Mouse (Mus musculus) limb, embryonic 14.5 days (tissue): ENCODE measurements around the gene Armt1. TPM values are rescaled to one million over a fixed set of nuclear protein-coding genes. Genes with fewer than 3 reads are reported as not detected.

Experiments used
- ATAC-seq: fragments of 200-750 bp; cut with Nextera tagmentation; 2 replicates; pipeline ENCODE4 v1.8.0; 2017; ENCODE audit warnings: low read depth, moderate number of reproducible peaks, moderate TSS enrichment; ENCODE audit not compliant: low FRiP score
- DNase-seq: peaks from one replicate; pipeline ENCODE4 v3.0.0-alpha.2; 2015; ENCODE audit warnings: low spot score
- H3K27ac ChIP-seq: fragments of 300-500 bp; sonication (generic); replicated peaks from 2 replicates; pipeline ENCODE4 v1.5.1; 2014; ENCODE audit warnings: low read depth, mild to moderate bottlenecking, low read length, moderate library complexity, mixed read lengths
- H3K27me3 ChIP-seq: fragments of 300-500 bp; sonication (generic); 2 replicates; pipeline ENCODE4 v1.6.1; 2014; ENCODE audit warnings: low read length, mixed read lengths; ENCODE audit not compliant: control insufficient read depth, insufficient read depth
- H3K36me3 ChIP-seq: fragments of 300-500 bp; sonication (generic); 2 replicates; pipeline ENCODE4 v1.6.1; 2014; ENCODE audit warnings: mild to moderate bottlenecking, low read length, moderate library complexity, mixed read lengths; ENCODE audit not compliant: control insufficient read depth, insufficient read depth
- H3K4me1 ChIP-seq: fragments of 300-500 bp; sonication (generic); 2 replicates; pipeline ENCODE4 v1.6.1; 2014; ENCODE audit warnings: antibody characterized with exemption, low read length, mixed read lengths; ENCODE audit not compliant: control insufficient read depth, insufficient read depth
- H3K4me2 ChIP-seq: fragments of 300-500 bp; sonication (generic); replicated peaks from 2 replicates; pipeline ENCODE4 v1.6.1; 2014; ENCODE audit warnings: low read depth, mild to moderate bottlenecking, low read length, moderate library complexity; ENCODE audit not compliant: severe bottlenecking
- H3K4me3 ChIP-seq: fragments of 300-500 bp; sonication (generic); replicated peaks from 2 replicates; pipeline ENCODE4 v1.5.1; 2014; ENCODE audit warnings: low read length
- H3K9ac ChIP-seq: fragments of 300-500 bp; sonication (generic); 2 replicates; pipeline ENCODE4 v1.6.1; 2014; ENCODE audit warnings: mild to moderate bottlenecking, low read depth, low read length, moderate library complexity; ENCODE audit not compliant: severe bottlenecking
- H3K9me3 ChIP-seq: fragments of 300-500 bp; sonication (generic); 2 replicates; pipeline ENCODE4 v1.6.1; 2016; ENCODE audit warnings: low read length; ENCODE audit not compliant: control insufficient read depth
- POLR2A ChIP-seq: fragments of 200-500 bp; IDR thresholded peaks from 2 replicates; pipeline ENCODE4 v1.8.0; 2012; ENCODE audit warnings: inconsistent platforms, mild to moderate bottlenecking, moderate library complexity, borderline replicate concordance; ENCODE audit not compliant: insufficient read depth, insufficient read length; ENCODE audit errors: extremely low read depth
- WGBS: fragments of 180-500 bp; shearing (Covaris S2); extraction: QIAGEN DNeasy Blood & Tissue Kit; methylation state at CpG from one replicate; pipeline ENCODE4 v1.1.7; 2014; 5-methylcytosine and 5-hydroxymethylcytosine counted together
- polyA plus RNA-seq, 2 experiments: library from polyadenylated mRNA; depleted of rRNA in 1 of 2; stranded (reverse) in 1 of 2; unstranded in 1 of 2; fragments of >200 nt; fragmentation: Nextera tagmentation in 1 of 2; extraction: Ambion mirVana in 1 of 2; gene quantifications; 2 replicates each; pipeline versions ENCODE4 v1.2.1 to v1.2.3; 2012 to 2014

Armt1 gene
- polyA plus RNA-seq, 2 experiments: 17.3 to 22.0 TPM

DNA sequence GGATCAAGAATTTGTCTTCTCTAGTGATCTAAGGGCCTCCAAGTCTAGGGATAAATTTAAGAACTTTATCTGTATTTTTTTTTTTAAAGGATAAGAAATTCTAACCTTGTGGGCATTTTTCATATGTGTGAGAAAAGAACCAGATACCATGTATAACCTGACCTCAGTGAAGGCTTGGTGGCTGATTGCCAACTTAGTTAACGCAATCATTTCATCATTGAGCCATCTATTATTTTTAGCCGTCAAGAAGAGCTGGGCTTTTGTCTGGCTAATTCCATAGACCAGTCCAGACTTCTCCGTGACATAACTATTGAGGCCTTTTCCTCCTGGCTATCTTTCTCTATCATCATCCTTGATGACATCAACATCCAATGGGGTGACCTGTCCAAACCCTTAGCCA, 43.2 kb downstream of the Armt1 start:
- TF ChIP-seq POLR2A: no peak
- WGBS: 90% methylated on average over 3 of the region's 3 CpGs
- H3K36me3 ChIP-seq: no peaks in the 10 kb centered on the region
- H3K27ac ChIP-seq: no peak overlapping the region
- no peaks in the 10 kb centered on the region for H3K9me3 ChIP-seq
- H3K9ac ChIP-seq: no peak overlapping the region
- no peak overlapping the region for H3K4me2 ChIP-seq
- ATAC-seq (no peak), DNase-seq (no peak)
- no peaks in the 10 kb centered on the region for H3K27me3 ChIP-seq
- H3K4me1 ChIP-seq: no peaks in the 10 kb centered on the region
- no peak overlapping the region for H3K4me3 ChIP-seq

DNA sequence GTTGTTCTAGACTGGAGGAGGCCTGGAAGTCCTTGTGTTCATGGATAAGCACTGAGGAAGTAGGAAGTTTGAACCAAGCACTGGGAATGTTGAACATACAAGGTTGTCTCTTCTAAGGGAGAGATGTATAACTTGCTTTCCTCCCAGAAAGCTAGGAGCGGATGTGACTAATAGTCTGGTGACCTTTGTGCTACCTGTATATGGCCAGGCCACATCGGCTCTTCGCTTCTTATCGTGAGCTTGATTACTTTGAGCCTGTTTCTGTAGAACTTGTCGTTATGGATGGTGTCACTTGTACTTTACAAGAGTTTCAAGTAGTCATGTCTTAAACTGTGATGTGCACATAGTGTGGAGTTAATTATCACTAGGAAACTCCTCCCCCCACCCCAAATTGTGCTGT, 44.3 kb downstream of the Armt1 start:
- WGBS: 85% methylated on average over 5 of the region's 5 CpGs
- Histone ChIP-seq H3K9me3 (no peaks in the 10 kb centered on the region), H3K27me3 (no peaks in the 10 kb centered on the region), H3K4me2 (no peak overlapping the region), H3K27ac (no peak overlapping the region), H3K4me1 (no peaks in the 10 kb centered on the region), H3K36me3 (no peaks in the 10 kb centered on the region), H3K4me3 (no peak overlapping the region), H3K9ac (no peak overlapping the region)
- no peak for TF ChIP-seq POLR2A
- DNase-seq (no peak), ATAC-seq (no peak)

DNA sequence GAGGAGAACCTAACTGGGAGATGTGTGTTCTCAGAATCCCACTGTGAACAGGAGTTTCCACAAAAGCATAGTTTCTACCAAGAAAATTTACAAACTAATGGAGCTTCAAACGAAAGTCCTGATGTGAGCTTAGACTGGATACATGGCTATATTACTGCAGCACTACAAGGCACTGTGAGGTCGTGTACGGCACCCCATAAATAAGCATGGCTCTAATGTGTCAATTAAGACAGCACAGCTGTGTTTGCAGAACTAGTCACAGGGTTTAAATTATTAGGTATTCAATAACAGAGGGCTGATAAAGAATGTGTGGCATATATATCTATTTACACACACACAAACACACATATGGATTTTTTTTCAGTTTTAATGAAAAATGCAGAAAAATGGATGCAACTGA, 48.7 kb downstream of the Armt1 start:
- no peak for TF ChIP-seq POLR2A
- Histone ChIP-seq H3K9ac (no peak overlapping the region), H3K27ac (no peak overlapping the region), H3K4me2 (no peak overlapping the region), H3K4me1 (no peaks in the 10 kb centered on the region), H3K4me3 (no peak overlapping the region), H3K27me3 (no peaks in the 10 kb centered on the region), H3K36me3 (no peaks in the 10 kb centered on the region), H3K9me3 (no peaks in the 10 kb centered on the region)
- DNase-seq (no peak), ATAC-seq (no peak)
- 29% methylated on average over 3 of the region's 3 CpGs for WGBS

DNA sequence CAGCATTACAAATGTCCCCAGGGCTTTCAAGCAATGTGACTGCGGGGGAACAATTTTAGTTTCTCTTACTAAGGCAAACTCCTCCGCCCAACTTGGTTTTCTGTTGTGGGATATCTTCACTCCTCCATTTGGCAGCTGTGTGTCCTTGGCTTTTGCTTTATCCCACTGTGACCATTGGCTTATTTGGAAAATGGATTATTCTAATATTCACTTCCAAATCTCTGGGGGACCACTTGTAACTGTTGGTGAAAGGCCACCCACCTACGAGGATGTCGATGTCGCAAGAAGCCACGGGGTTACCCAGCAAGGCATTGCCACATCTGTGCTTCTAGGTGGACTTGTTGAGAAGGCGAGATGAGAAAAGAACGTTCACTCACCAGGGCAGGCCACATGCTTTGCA, 49.4 kb downstream of the Armt1 start:
- Histone ChIP-seq H3K9me3 (no peaks in the 10 kb centered on the region), H3K4me1 (no peaks in the 10 kb centered on the region), H3K27me3 (no peaks in the 10 kb centered on the region), H3K36me3 (no peaks in the 10 kb centered on the region), H3K9ac (no peak overlapping the region), H3K4me3 (no peak overlapping the region), H3K27ac (no peak overlapping the region), H3K4me2 (no peak overlapping the region)
- DNase-seq (no peak), ATAC-seq (no peak)
- 73% methylated on average over 8 of the region's 8 CpGs for WGBS
- TF ChIP-seq POLR2A: no peak

DNA sequence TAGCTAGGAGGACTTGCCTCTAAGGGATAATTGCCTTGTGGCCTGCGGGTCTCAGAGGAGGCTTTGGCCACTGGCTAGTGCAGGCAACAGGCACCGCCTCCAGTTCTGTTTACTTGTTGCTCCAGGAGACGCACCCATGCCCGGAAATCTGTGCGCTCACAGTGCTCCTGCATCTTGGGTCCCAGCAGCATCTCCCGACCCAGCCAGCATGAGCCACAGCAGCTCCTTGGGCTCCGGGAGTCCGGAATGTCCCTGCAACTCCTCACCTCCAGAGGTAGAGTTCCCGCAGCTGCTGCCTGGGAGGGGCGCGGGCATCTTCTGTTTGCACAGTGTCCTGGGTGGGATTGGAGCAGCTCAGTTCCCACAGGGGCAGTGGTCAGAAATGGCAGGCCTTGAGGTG, 50.1 kb downstream of the Armt1 start, which contains the start of gene Ccdc170:
Ccdc170 (plus strand) TSS at position 148 of the 400 bp plus-strand sequence.
- H3K9ac ChIP-seq: no peak within 1 kb of the TSS
- no peak for ATAC-seq
- no peaks in the 10 kb centered on the region for H3K9me3 ChIP-seq
- H3K27me3 ChIP-seq: no peaks in the 10 kb centered on the region
- H3K36me3 ChIP-seq: no peaks in the 10 kb centered on the region
- no peak within 1 kb of the TSS for H3K4me2 ChIP-seq
- H3K4me1 ChIP-seq: no peaks in the 10 kb centered on the region
- WGBS: 49% methylated on average over 11 of the region's 11 CpGs
- no peak within 1 kb of the TSS for H3K4me3 ChIP-seq
- no peak within 1 kb of the TSS for H3K27ac ChIP-seq
- no peak for TF ChIP-seq POLR2A
- no peak for DNase-seq

DNA sequence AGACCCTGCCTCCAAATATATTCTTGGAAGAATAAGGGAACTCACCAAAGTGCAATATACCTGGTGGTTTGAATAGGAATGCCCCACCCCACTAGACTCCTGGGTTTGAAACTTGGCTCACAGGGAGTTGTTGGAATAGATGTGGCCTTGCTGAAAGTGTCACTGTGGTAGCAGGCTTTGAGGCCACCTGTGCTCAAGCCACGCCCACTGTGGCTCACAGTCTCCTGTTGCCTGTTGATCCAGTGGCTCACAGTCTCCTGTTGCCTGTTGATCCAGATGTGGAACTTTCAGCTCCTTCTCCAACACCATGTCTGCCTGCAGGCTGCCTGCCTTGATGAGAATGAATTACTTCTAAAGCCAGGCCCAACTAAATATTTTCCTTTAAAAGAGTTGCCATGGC, 51.6 kb downstream of the Armt1 start:
- Histone ChIP-seq H3K4me1 (no peaks in the 10 kb centered on the region), H3K4me3 (no peak overlapping the region), H3K4me2 (no peak overlapping the region), H3K9me3 (no peaks in the 10 kb centered on the region), H3K36me3 (no peaks in the 10 kb centered on the region), H3K9ac (no peak overlapping the region), H3K27ac (no peak overlapping the region), H3K27me3 (no peaks in the 10 kb centered on the region)
- 91% methylated on average over 1 of the region's 1 CpGs for WGBS
- no peak for ATAC-seq
- no peak for TF ChIP-seq POLR2A
- no peak for DNase-seq
